Mouse (Mus musculus): ENCODE results near the gene Cct5. TPM values are rescaled to one million over a fixed set of nuclear protein-coding genes. Genes with fewer than 3 reads are reported as not detected.

Cct5 gene
- polyA plus RNA-seq, 1 experiment, result 152 TPM

- no peak overlapping the region for H3K4me3 ChIP-seq (replicated peaks; ENCODE audit: control insufficient read depth, low read depth, low read length)
- TF ChIP-seq CTCF (IDR thresholded peaks at IDR 0.05; ENCODE audit: control insufficient read depth, insufficient read depth, low read length), result no peak
- TF ChIP-seq POLR2A (IDR thresholded peaks at IDR 0.05; ENCODE audit: borderline replicate concordance, control insufficient read depth, low read depth, low read length), result no peak
- no peak overlapping the region for H3K27ac ChIP-seq (ENCODE audit: control insufficient read depth, insufficient read depth, low read depth, low read length, poor library complexity)
- no peaks in the 10 kb centered on the region; the same call in 1 of the 2 replicates for H3K4me1 ChIP-seq (ENCODE audit: control insufficient read depth, insufficient read depth, low read length)
- 85% methylated on average over 5 of the region's 5 CpGs for WGBS
These were observed 25.5 kb downstream of the Cct5 start for GRCm38 (mm10) chr15:31576076-31576475.

- no peaks in the 10 kb centered on the region; the same call in 1 of the 2 replicates for H3K4me1 ChIP-seq (ENCODE audit: control insufficient read depth, insufficient read depth, low read length)
- TF ChIP-seq POLR2A (IDR thresholded peaks at IDR 0.05; ENCODE audit: borderline replicate concordance, control insufficient read depth, low read depth, low read length) (no peak), CTCF (IDR thresholded peaks at IDR 0.05; ENCODE audit: control insufficient read depth, insufficient read depth, low read length) (no peak)
- H3K27ac ChIP-seq (ENCODE audit: control insufficient read depth, insufficient read depth, low read depth, low read length, poor library complexity), result no peak overlapping the region
- no peak overlapping the region for H3K4me3 ChIP-seq (replicated peaks; ENCODE audit: control insufficient read depth, low read depth, low read length)
These were observed 27.9 kb downstream of the Cct5 start for GRCm38 (mm10) chr15:31573692-31574091.

DNA sequence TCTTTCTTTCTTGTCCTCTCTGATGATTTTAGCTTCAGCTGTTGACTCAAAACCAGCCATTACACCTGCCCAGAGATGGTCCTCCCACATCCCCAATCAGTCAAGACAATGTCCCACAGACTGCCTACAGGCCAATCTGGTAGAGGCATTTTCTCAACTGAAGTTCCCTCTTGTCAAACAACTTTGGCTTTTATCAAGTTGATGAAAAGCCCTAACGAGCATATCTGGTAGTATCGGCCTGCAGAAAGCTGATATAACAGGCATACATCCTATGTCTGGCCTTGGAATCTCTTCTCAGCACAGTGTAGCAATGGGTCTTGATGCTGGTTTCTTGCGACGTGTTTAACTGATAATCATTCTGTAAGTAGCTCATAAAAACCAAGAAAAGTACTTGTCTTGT, 28.3 kb downstream of the Cct5 start:
- WGBS, result 70% methylated on average over 4 of the region's 4 CpGs
- H3K4me1 ChIP-seq (ENCODE audit: control insufficient read depth, insufficient read depth, low read length), result no peaks in the 10 kb centered on the region; the same call in 1 of the 2 replicates
- TF ChIP-seq POLR2A (IDR thresholded peaks at IDR 0.05; ENCODE audit: borderline replicate concordance, control insufficient read depth, low read depth, low read length), result no peak
- TF ChIP-seq CTCF (IDR thresholded peaks at IDR 0.05; ENCODE audit: control insufficient read depth, insufficient read depth, low read length), result no peak
- H3K4me3 ChIP-seq (replicated peaks; ENCODE audit: control insufficient read depth, low read depth, low read length), result no peak overlapping the region
- H3K27ac ChIP-seq (ENCODE audit: control insufficient read depth, insufficient read depth, low read depth, low read length, poor library complexity), result no peak overlapping the region

GRCm38 (mm10) chr15:31571906-31572722, 29.5 kb downstream of the Cct5 start:
- 81% methylated on average over 16 of the region's 16 CpGs for WGBS
- no peaks in the 10 kb centered on the region; the same call in 1 of the 2 replicates for H3K4me1 ChIP-seq (ENCODE audit: control insufficient read depth, insufficient read depth, low read length)
- no peak for TF ChIP-seq CTCF (IDR thresholded peaks at IDR 0.05; ENCODE audit: control insufficient read depth, insufficient read depth, low read length)
- no peak for TF ChIP-seq POLR2A (IDR thresholded peaks at IDR 0.05; ENCODE audit: borderline replicate concordance, control insufficient read depth, low read depth, low read length)
- H3K4me3 ChIP-seq (replicated peaks; ENCODE audit: control insufficient read depth, low read depth, low read length), result no peak overlapping the region
- peak overlapping the region; percentile 2; the same call in 1 of the 2 replicates for H3K27ac ChIP-seq (ENCODE audit: control insufficient read depth, insufficient read depth, low read depth, low read length, poor library complexity)

- TF ChIP-seq POLR2A (IDR thresholded peaks at IDR 0.05; ENCODE audit: borderline replicate concordance, control insufficient read depth, low read depth, low read length), result no peak
- Histone ChIP-seq H3K4me1 (ENCODE audit: control insufficient read depth, insufficient read depth, low read length) (no peaks in the 10 kb centered on the region; the same call in 1 of the 2 replicates), H3K27ac (ENCODE audit: control insufficient read depth, insufficient read depth, low read depth, low read length, poor library complexity) (no peak overlapping the region), H3K4me3 (replicated peaks; ENCODE audit: control insufficient read depth, low read depth, low read length) (no peak overlapping the region)
- 46% methylated on average over 8 of the region's 8 CpGs for WGBS
These were observed 30.6 kb downstream of the Cct5 start for GRCm38 (mm10) chr15:31570959-31571358.

GRCm38 (mm10) chr15:31569325-31570022, 32.1 kb downstream of the Cct5 start:
- no peaks in the 10 kb centered on the region; the same call in 1 of the 2 replicates for H3K4me1 ChIP-seq (ENCODE audit: control insufficient read depth, insufficient read depth, low read length)
- no peak overlapping the region for H3K4me3 ChIP-seq (replicated peaks; ENCODE audit: control insufficient read depth, low read depth, low read length)
- no peak overlapping the region for H3K27ac ChIP-seq (ENCODE audit: control insufficient read depth, insufficient read depth, low read depth, low read length, poor library complexity)
- no peak for TF ChIP-seq CTCF (IDR thresholded peaks at IDR 0.05; ENCODE audit: control insufficient read depth, insufficient read depth, low read length)
- no peak for TF ChIP-seq POLR2A (IDR thresholded peaks at IDR 0.05; ENCODE audit: borderline replicate concordance, control insufficient read depth, low read depth, low read length)
- WGBS, result 60% methylated on average over 9 of the region's 9 CpGs

- TF ChIP-seq CTCF (IDR thresholded peaks at IDR 0.05; ENCODE audit: control insufficient read depth, insufficient read depth, low read length) (no peak), POLR2A (IDR thresholded peaks at IDR 0.05; ENCODE audit: borderline replicate concordance, control insufficient read depth, low read depth, low read length) (no peak)
- Histone ChIP-seq H3K4me3 (replicated peaks; ENCODE audit: control insufficient read depth, low read depth, low read length) (no peak overlapping the region), H3K27ac (ENCODE audit: control insufficient read depth, insufficient read depth, low read depth, low read length, poor library complexity) (no peak overlapping the region), H3K4me1 (ENCODE audit: control insufficient read depth, insufficient read depth, low read length) (no peaks in the 10 kb centered on the region; the same call in 1 of the 2 replicates)
- 73% methylated on average over 12 of the region's 12 CpGs for WGBS
These were observed 33.0 kb downstream of the Cct5 start for GRCm38 (mm10) chr15:31568581-31568996.

DNA sequence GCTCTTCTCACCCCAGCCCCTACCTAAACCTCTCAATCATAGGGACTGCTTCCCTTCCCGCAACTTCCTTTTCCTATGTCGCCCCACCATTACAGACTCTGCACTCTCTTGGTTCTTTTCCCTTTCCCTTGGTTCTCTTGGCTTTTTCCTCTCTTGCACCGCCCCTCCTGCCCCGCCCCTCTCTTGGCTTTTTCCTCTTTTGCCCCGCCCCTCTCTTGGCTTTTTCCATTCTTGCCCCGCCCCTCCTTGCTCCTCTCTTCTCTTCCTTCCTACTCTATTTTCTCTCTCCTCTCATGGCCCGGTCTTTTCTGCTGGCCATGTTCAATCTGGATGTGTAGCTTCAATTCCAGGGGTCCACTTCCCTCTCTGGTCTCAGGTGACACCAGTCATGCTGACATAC, 34.2 kb downstream of the Cct5 start:
- 72% methylated on average over 7 of the region's 7 CpGs for WGBS
- no peak for TF ChIP-seq POLR2A (IDR thresholded peaks at IDR 0.05; ENCODE audit: borderline replicate concordance, control insufficient read depth, low read depth, low read length)
- TF ChIP-seq CTCF (IDR thresholded peaks at IDR 0.05; ENCODE audit: control insufficient read depth, insufficient read depth, low read length), result no peak
- H3K4me3 ChIP-seq (replicated peaks; ENCODE audit: control insufficient read depth, low read depth, low read length), result no peak overlapping the region
- no peaks in the 10 kb centered on the region; the same call in 1 of the 2 replicates for H3K4me1 ChIP-seq (ENCODE audit: control insufficient read depth, insufficient read depth, low read length)
- H3K27ac ChIP-seq (ENCODE audit: control insufficient read depth, insufficient read depth, low read depth, low read length, poor library complexity), result no peak overlapping the region
